Mouse (Mus musculus): Measurements from ENCODE around the gene Mrpl18. TPM values are rescaled to one million over a fixed set of nuclear protein-coding genes. Genes with fewer than 3 reads are reported as not detected.
"Not testable (repeated sequence)": the region's sequence is repeated elsewhere in the genome, so short reads cannot be mapped to it uniquely, and the experiment has no call there.

The Mrpl18 gene
- polyA plus RNA-seq, 1 experiment from 2014 or later: 172 TPM

DNA sequence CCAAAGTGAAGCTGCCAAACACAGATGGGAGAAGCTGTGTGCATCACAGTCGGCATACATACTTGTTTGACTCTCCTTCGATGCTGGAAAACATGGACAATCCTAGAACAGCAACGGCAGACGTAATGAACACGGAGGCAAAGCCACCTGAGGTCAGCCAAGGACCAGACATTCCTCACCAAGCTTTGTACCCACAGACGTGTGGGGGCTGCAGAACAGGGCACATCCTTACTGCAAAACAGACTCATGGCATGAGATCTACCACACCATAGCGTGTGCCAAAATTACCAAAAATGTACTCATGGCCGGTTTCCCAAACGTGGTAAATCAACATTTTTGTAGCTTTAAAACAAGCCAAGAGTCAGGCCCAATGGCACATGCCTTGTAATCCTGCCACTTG is 9.7 kb downstream of the Mrpl18 start:
- Histone ChIP-seq H3K36me3 (peaks cover 40% of the 10 kb centered on the region), H3K4me2 (no peak overlapping the region), H3K27ac (no peak overlapping the region), H3K9ac (no peak overlapping the region), H3K4me3 (no peak overlapping the region), H3K9me3 (no peaks in the 10 kb centered on the region), H3K27me3 (no peaks in the 10 kb centered on the region), H3K4me1 (peaks cover 10% of the 10 kb centered on the region)
- WGBS: 90% methylated on average over 9 of the region's 9 CpGs
- ATAC-seq (ENCODE audit: insufficient number of reproducible peaks, insufficient read depth, low FRiP score, low TSS enrichment, low read depth): no peak

DNA sequence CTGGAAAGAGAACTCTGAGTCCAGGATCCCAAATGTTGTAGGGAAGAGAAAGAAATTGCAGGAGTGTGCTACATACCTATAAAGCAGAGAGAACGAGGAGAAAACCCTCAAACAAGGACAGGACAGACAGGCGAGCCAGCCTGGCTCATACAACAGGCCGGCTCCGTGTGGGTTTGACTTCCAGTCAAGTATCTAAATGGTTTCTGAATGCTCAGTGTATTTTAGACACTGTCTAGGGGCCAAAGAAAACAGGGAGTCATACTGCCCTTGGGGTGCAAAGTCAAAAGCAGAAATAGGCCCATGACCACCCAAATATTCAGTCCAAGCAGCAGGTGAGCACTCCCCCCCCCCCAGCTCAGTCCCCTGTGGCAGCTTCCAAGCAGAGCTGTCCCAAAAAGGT is 10.3 kb downstream of the Mrpl18 start:
- 86% methylated on average over 4 of the region's 4 CpGs for WGBS
- no peak overlapping the region for H3K9ac ChIP-seq
- no peaks in the 10 kb centered on the region for H3K9me3 ChIP-seq

DNA sequence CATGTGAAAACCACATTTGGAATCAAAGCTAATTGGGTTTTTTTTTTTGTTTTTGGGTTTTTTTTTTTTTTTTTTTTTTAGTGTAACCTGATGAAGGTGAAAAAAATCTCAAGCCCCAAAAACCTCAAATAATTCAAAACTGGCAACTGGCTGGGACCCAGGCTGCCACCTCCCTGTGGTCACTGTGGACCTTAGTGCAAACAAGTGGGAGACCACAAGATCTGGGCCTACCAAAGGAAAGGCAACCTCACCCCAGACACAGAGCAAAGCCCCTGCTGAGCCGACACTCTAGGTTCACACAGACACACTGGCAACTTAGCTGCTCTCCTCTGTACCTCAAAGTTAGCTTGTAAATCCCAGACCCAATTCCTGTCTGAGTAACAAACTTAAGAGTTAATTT is 11.8 kb downstream of the Mrpl18 start:
- peaks cover 14% of the 10 kb centered on the region for H3K4me1 ChIP-seq
- no peak overlapping the region for H3K9ac ChIP-seq
- H3K9me3 ChIP-seq: no peaks in the 10 kb centered on the region
- no peak overlapping the region for H3K4me3 ChIP-seq
- H3K27me3 ChIP-seq: no peaks in the 10 kb centered on the region
- H3K36me3 ChIP-seq: peaks cover 46% of the 10 kb centered on the region
- 69% methylated on average over 1 of the region's 1 CpGs for WGBS
- no peak for ATAC-seq (ENCODE audit: insufficient number of reproducible peaks, insufficient read depth, low FRiP score, low TSS enrichment, low read depth)
- no peak overlapping the region; the same call in 1 of the 2 replicates for H3K27ac ChIP-seq
- H3K4me2 ChIP-seq: no peak overlapping the region

More for the DNA sequence above, 10.3 kb downstream of the Mrpl18 start:
- Histone ChIP-seq H3K4me2 (no peak overlapping the region), H3K4me1 (peaks cover 10% of the 10 kb centered on the region), H3K27ac (no peak overlapping the region), H3K36me3 (peaks cover 40% of the 10 kb centered on the region), H3K4me3 (no peak overlapping the region), H3K27me3 (no peaks in the 10 kb centered on the region)
- ATAC-seq (ENCODE audit: insufficient number of reproducible peaks, insufficient read depth, low FRiP score, low TSS enrichment, low read depth): no peak

DNA sequence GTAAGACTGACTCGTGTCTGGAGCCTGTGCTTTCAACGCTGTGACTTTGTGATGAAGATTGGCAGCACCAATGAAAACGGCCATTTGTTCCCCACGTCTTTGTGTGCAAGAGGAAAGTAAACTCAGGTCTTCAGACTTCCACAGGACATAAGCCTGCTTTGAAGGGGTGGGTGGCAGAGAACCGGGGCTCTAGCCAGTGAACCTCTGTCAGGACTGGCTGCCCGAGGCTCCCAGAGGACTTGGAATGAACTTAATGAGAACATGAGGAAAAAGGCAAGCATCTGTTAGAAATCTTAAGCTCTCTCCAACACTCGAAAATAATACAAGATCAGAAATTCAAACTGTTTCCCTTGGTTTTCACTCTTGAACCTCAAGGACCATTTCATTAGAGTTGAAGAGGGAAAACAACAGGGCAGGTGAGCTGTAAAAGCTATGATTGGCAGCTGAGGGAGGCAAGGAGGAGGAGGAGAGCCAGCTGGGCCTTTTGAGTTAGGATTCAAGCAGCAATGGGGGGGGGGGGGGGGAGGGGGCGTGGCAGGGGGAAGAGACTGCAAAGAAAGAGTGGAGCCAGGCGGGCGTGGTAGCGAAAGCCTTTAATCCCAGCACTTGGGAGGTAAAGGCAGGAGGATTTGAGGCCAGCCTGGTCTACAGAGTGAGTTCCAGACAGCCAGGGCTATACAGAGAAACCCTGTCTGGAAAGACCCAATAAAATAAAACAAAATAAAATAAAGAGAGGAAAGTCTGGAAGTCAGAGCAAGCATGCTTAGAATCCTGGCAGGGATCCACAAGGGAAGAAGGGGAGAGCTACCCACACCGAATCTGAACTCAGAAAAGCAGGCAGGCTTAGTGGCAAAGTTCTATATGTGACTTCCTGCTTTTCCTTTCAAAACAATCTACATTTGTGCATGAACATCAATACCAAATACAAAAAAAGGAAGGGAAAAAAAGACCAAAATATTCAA is 12.5 kb downstream of the Mrpl18 start:
- 31% methylated on average over 11 of the region's 12 CpGs for WGBS
- H3K27ac ChIP-seq: peak overlapping the region; percentile 74
- H3K4me2 ChIP-seq: no peak overlapping the region
- no peak overlapping the region for H3K9ac ChIP-seq
- no peaks in the 10 kb centered on the region for H3K9me3 ChIP-seq
- ATAC-seq (ENCODE audit: insufficient number of reproducible peaks, insufficient read depth, low FRiP score, low TSS enrichment, low read depth): peak; percentile 10; the same call in 1 of the 2 replicates
- no peak overlapping the region for H3K4me3 ChIP-seq
- H3K36me3 ChIP-seq: peaks cover 46% of the 10 kb centered on the region
- no peaks in the 10 kb centered on the region for H3K27me3 ChIP-seq
- peaks cover 14% of the 10 kb centered on the region for H3K4me1 ChIP-seq

DNA sequence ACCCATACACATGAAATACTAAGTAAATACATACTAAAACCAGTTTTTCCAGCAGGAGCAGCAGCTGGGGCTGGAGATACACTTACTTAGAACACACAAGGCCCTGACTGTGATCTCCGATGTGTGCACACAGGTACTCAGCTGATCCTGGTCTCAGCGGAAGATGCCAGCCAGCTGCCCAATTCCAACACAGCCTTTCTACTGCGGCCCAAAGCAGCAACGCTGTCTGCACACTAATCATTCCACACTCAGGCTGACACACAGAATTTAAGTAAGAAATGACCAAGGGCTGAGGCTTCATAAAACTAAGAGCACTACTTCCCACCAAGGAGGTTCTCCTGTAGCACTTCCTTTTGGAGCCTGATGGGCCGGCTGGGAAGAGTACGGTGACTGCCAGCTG is 13.9 kb downstream of the Mrpl18 start:
- ATAC-seq (ENCODE audit: insufficient number of reproducible peaks, insufficient read depth, low FRiP score, low TSS enrichment, low read depth): no peak
- no peak overlapping the region for H3K27ac ChIP-seq
- H3K9me3 ChIP-seq: no peaks in the 10 kb centered on the region
- no peak overlapping the region for H3K4me2 ChIP-seq
- H3K4me3 ChIP-seq: no peak overlapping the region
- peaks cover 46% of the 10 kb centered on the region for H3K36me3 ChIP-seq
- WGBS: 92% methylated on average over 6 of the region's 6 CpGs
- H3K4me1 ChIP-seq: peaks cover 14% of the 10 kb centered on the region
- H3K9ac ChIP-seq: no peak overlapping the region
- no peaks in the 10 kb centered on the region for H3K27me3 ChIP-seq

DNA sequence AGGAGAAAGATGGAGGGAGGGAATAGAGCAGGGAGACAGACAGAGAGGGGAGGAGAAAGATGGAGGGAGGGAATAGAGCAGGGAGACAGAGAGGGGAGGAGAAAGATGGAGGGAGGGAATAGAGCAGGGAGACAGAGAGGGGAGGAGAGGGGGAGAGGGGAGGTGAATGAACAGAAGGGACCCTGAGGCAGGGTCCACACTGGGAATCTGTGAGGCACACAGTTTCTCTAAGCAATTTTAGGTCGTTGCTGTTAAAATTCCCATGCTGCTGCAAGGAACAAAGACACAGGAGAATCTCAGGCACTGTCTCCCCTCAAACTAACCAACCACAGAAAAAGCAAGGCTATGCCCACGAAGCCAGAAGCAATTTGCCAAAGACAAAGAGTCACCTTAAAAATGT is 17.5 kb downstream of the Mrpl18 start:
- Histone ChIP-seq H3K4me1 (peaks cover 11% of the 10 kb centered on the region), H3K27ac (peak overlapping the region; percentile 78), H3K36me3 (peaks cover 34% of the 10 kb centered on the region), H3K4me2 (peak overlapping the region; percentile 20; the same call in 1 of the 2 replicates)
- not testable (repeated sequence) for H3K27me3 ChIP-seq; ATAC-seq (ENCODE audit: insufficient number of reproducible peaks, insufficient read depth, low FRiP score, low TSS enrichment, low read depth); H3K9ac ChIP-seq; H3K9me3 ChIP-seq; H3K4me3 ChIP-seq
- WGBS: 28% methylated on average over 2 of the region's 2 CpGs

DNA sequence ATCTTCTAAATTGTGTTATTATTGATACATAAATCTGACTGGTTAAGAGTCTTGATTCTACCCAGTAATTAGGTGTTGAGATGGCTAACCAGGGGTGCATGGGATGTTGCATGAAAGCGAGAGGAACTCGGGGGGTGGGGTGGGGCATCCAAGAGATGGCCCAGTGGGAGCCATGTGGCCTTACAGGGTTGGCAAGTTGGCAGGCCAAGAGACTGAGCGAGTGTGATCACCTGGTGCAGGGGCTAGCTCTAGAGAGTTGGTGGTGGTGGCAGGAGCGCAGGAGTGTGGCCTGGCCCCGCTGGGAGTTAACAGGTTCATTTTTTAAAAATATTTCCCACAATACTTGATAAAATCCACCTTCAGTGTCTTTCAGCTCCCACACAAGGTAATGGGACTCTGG is 18.5 kb downstream of the Mrpl18 start:
- H3K4me1 ChIP-seq: peaks cover 4% of the 10 kb centered on the region; the same call in 1 of the 2 replicates
- no peak overlapping the region for H3K4me2 ChIP-seq
- no peaks in the 10 kb centered on the region for H3K27me3 ChIP-seq
- H3K9me3 ChIP-seq: no peaks in the 10 kb centered on the region
- H3K36me3 ChIP-seq: peaks cover 32% of the 10 kb centered on the region
- 85% methylated on average over 5 of the region's 5 CpGs for WGBS
- peak overlapping the region; percentile 41 for H3K27ac ChIP-seq
- no peak for ATAC-seq (ENCODE audit: insufficient number of reproducible peaks, insufficient read depth, low FRiP score, low TSS enrichment, low read depth)
- no peak overlapping the region for H3K4me3 ChIP-seq
- H3K9ac ChIP-seq: no peak overlapping the region

DNA sequence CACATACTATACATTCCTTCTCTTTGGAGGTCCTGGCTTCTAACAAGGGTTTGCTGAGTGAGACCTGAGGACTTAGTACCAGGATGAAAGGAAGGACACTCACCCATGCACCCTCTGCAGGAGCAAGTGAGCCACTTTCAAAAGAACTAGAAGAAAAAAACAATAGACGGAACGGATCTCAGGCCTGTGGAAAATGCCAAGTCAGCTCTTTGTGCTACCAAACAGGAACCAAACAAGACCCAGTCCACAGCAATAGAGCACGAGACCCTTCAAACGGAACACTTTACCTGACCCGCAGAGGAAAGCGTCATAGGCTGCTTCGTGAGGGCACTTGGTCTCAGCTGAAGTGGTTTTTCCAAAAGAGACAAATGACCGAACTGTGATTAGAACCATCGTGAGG is 24.1 kb downstream of the Mrpl18 start:
- H3K27me3 ChIP-seq: no peaks in the 10 kb centered on the region
- H3K4me3 ChIP-seq: no peak overlapping the region
- no peak overlapping the region for H3K27ac ChIP-seq
- H3K4me2 ChIP-seq: no peak overlapping the region
- ATAC-seq (ENCODE audit: insufficient number of reproducible peaks, insufficient read depth, low FRiP score, low TSS enrichment, low read depth): no peak
- H3K36me3 ChIP-seq: peaks cover 25% of the 10 kb centered on the region; the same call in 1 of the 2 replicates
- H3K9ac ChIP-seq: no peak overlapping the region
- H3K4me1 ChIP-seq: peaks cover 8% of the 10 kb centered on the region; the same call in 1 of the 2 replicates
- WGBS: 92% methylated on average over 9 of the region's 9 CpGs
- H3K9me3 ChIP-seq: no peaks in the 10 kb centered on the region

DNA sequence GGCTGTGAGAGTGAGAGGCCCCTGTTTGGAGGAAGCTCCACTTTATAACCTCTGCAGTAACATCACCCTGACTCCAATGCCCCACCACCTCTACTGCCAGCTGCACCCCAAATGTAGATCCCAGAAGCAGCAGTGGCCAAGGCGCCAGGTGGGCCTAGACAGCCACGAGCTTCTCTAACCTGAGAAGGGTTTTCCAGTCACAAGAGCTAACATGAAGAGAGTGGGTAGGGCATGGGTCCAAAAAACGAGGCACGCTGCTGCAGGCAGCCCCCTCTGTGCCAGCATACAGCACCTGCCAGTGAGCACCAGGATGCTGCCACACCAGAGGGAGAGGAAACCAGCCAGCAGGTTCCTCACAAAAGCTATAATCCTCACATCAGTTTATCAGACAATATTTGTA is 25.1 kb downstream of the Mrpl18 start:
- peaks cover 23% of the 10 kb centered on the region; the same call in 1 of the 2 replicates for H3K36me3 ChIP-seq

DNA sequence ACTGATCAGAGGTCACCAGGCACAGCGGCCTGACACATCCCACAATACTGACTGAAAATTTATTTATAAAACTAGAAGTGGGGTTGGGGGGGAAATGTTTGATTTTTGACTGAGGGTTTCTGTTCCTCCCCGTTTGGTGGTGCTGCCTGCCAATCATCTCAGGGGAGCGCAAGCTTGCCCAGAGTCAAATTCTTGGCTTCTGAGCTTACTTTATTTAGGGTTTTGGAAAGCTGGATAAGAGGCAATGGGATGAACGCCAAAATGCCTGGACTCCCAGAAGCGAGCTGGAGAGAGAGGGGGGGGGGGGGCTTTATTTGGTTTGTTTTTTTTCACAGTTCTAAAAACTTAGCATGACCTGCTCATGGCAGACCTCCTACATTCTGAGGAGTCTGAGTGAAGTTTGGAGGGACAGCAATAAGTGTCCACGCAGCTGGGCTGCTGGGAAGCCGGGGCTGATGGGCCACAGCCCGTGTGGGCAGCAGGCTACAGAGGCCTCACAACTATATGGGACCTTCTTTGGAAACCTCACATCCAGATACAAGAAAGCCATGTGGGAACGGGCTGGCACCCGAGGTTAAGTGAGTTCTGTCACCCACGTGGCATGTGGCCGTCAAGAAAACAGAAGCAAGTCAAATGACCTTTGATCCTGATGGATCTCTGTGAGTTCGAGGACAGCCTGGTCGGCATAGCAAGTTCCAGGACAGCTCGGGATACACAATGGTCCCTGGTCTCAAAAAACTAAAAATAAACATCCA is 28.9 kb downstream of the Mrpl18 start:
- Histone ChIP-seq H3K9me3 (no peaks in the 10 kb centered on the region), H3K4me2 (no peak overlapping the region), H3K27me3 (no peaks in the 10 kb centered on the region), H3K9ac (no peak overlapping the region), H3K4me1 (peaks cover 13% of the 10 kb centered on the region), H3K27ac (peak overlapping the region; percentile 39), H3K4me3 (no peak overlapping the region), H3K36me3 (0 out of 2 replicates have a peak, but pooled peaks cover 18% of the 10 kb centered on the region)
- 72% methylated on average over 15 of the region's 15 CpGs for WGBS
- no peak for ATAC-seq (ENCODE audit: insufficient number of reproducible peaks, insufficient read depth, low FRiP score, low TSS enrichment, low read depth)

More for the DNA sequence above, 25.1 kb downstream of the Mrpl18 start:
- 89% methylated on average over 4 of the region's 4 CpGs for WGBS
- Histone ChIP-seq H3K4me3 (no peak overlapping the region), H3K27ac (no peak overlapping the region), H3K27me3 (no peaks in the 10 kb centered on the region), H3K4me2 (no peak overlapping the region), H3K4me1 (peaks cover 13% of the 10 kb centered on the region), H3K9ac (0 out of 2 replicates have a peak overlapping the region, but pooled peaks have one; percentile 36), H3K9me3 (no peaks in the 10 kb centered on the region)
- no peak for ATAC-seq (ENCODE audit: insufficient number of reproducible peaks, insufficient read depth, low FRiP score, low TSS enrichment, low read depth)

DNA sequence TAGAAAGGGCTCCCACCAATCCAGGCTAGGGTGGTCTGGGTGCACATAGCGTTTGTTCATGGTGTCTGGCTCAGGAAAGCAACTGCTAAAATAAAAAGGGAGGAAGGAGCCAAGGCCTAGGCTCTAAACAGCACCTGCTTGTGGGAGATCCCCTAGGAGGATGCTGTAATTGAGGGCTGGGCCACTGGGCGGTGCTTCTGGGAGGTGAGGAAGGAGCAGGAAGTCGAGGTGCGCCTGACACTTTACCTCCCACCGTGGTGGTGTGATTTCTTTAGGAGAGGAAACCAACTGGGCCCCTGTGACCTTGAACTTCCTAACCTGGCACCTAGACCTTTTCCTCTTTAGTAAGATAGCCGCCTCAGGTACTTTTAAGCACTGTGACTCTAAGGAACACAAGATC is 29.5 kb downstream of the Mrpl18 start:
- Histone ChIP-seq H3K4me3 (no peak overlapping the region), H3K27me3 (no peaks in the 10 kb centered on the region), H3K4me2 (no peak overlapping the region), H3K27ac (peak overlapping the region; percentile 23; the same call in 1 of the 2 replicates), H3K4me1 (peaks cover 13% of the 10 kb centered on the region), H3K36me3 (0 out of 2 replicates have a peak, but pooled peaks cover 18% of the 10 kb centered on the region), H3K9me3 (no peaks in the 10 kb centered on the region), H3K9ac (no peak overlapping the region)
- ATAC-seq (ENCODE audit: insufficient number of reproducible peaks, insufficient read depth, low FRiP score, low TSS enrichment, low read depth): no peak
- 40% methylated on average over 6 of the region's 6 CpGs for WGBS

All from embryonic facial prominence, embryonic 13.5 days (tissue).